Mouse (Mus musculus) olfactory bulb, adult 2 months (tissue): ENCODE measurements at regions not wholly inside any gene's neighbourhood (a gene's known extent, or its start where the extent isn't known, plus 50 kb on each side); places are given as distances from the start of the nearest gene placed in this dataset.

Experiments used
- CTCF ChIP-seq: fragments of 200-500 bp; IDR thresholded peaks from 2 replicates; pipeline ENCODE4 v1.5.1; 2012; ENCODE audit warnings: low read depth, mild to moderate bottlenecking, low read length, moderate library complexity; ENCODE audit not compliant: insufficient read depth
- POLR2A ChIP-seq: fragments of 200-500 bp; IDR thresholded peaks from 2 replicates; pipeline ENCODE4 v1.6.1; 2012; ENCODE audit warnings: mild to moderate bottlenecking, low read depth, low read length, moderate library complexity; ENCODE audit not compliant: insufficient read depth

- TF ChIP-seq CTCF (no peak), POLR2A (no peak)
Measured at GRCm38 (mm10) chr1:177607565-177607964, 122.0 kb upstream of the 1700016C15Rik start.
